Mouse (Mus musculus) CD8-positive naive resting alpha-beta T cell, adult 2 months (primary cell): Measurements from ENCODE around the gene Ldlrad2.
A peak's percentile ranks its signal among the peaks of the same experiment; 100 is the strongest.
"Not testable (repeated sequence)": the region's sequence is repeated elsewhere in the genome, so short reads cannot be mapped to it uniquely, and the experiment has no call there.

Source experiments
- DNase-seq, 2 experiments: peaks; one replicate each; pipeline ENCODE4 v3.0.0; 2022; ENCODE audit warnings: low read depth in 2 of 2, low spot score in 2 of 2

Gene Ldlrad2

DNA sequence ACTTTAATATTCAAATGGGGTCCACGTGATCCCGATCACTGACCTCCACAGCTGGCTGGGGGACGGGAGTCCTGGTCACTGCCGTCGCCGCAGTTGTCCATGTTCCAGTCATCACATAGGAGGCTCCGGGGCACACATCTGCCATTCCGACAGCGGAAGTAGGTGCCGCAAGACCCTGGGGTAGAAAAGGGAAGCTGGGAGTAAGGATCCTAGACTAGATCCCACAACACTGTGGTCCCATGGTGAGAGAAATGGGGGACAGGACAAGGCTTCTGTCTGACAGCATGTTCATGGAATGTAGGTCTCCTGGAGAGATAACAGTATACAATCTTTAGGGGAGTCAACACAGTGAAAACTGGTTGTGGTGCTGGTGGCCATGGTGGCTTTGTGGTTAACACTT, at the start of gene Ldlrad2:
Gene Ldlrad2, minus strand, starts transcription at position 101 of the 400 bp plus-strand sequence.
- DNase-seq = no peak

DNA sequence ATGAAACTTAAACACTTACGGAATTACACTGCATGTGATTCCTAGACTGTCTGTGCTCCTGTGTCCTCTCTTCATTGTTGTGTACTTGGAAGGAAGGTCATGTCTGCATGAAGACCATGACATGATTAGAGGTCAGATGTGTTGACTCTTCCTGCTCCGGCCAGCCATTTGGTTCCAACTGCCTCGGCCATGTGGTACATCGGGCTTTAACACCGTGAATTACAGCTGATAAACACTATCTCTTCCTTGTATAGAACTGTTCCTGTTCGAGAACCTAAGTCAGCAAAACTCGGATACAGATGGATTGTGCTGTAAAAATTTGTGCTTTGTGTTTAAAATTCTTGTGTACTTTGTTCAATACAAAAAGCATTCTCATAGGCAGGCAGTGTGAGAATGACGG, 48.5 kb upstream of the Ldlrad2 start:
- DNase-seq = no peak

DNA sequence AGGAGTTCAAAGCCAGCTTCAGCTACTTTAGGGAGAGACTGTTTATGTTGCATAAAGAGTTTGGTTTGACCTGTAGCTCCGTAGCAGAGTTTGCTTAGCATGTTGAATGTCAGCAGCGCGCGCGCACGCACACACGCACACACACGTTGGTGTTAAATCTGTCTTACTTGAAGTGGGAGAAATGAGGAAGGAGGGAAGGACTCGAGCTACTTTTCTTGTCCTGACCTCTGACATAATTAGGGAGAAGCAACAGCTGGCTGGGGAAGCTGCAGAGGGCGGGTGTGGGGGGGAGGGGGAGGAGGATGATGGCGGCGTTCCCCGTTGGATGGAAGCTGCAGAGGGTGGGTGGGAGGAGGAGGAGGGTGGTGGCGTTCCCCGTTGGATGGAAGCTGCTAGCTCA, 35.9 kb upstream of the Ldlrad2 start:
- no peak for DNase-seq

DNA sequence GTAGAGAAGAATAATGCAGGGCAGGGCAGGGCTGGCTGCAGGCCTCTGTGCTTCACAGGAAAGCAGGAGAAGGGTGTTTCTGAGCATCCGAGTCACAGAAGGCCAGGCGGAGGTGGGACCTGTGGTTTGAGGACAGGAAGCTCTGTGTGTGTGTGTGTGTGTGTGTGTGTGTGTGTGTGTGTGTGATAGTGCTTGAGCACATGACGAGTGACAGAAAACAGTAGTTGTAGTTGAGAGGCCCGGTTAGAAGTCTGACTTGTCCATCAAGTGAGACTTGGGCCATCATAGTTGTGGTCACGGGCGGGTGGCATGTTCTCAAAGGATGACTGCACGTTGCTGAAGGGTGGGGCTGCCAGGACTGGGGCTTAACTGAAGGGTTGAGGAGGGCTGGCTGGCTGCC, 35.3 kb upstream of the Ldlrad2 start:
- DNase-seq = peak; percentile 44 to 54

DNA sequence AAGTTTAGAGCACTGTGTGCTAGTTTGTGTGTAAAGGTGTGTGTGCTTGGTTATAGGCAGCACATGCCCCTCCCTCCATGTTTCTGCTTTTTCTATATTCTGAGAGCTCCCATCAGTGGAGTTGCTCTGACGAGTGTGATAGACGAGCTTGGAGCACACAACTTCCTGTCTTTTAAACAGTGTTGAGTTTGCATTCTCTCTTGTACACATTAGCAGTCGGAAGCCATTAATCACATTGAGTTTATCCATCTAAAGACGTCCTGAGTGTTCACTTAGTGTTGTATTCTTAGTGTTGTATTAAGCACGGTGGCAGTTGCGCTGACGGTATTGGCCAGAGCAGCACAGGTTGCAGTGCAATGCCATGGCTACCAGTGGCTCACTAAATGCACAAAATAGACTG, 34.9 kb upstream of the Ldlrad2 start:
- DNase-seq = no peak

DNA sequence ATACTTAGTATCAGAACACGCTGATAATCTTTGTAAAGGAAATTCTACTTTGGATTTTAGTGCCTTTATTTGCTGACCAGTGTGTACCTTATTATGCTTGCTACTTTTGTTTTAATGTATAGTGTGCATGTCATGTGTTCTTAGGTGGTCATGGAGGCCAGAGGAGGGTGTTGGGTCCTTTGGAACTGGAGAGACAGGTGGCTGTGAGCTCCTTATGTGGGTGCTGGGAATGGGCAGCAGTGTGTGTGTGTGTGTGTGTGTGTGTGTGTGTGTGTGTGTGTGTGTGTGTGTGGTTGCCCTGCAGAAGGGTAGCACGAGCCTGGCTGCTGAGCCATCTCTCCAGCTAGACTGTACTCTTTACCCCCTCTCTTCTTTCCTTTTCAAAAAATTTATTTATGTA, 32.7 kb upstream of the Ldlrad2 start:
- DNase-seq = no peak

DNA sequence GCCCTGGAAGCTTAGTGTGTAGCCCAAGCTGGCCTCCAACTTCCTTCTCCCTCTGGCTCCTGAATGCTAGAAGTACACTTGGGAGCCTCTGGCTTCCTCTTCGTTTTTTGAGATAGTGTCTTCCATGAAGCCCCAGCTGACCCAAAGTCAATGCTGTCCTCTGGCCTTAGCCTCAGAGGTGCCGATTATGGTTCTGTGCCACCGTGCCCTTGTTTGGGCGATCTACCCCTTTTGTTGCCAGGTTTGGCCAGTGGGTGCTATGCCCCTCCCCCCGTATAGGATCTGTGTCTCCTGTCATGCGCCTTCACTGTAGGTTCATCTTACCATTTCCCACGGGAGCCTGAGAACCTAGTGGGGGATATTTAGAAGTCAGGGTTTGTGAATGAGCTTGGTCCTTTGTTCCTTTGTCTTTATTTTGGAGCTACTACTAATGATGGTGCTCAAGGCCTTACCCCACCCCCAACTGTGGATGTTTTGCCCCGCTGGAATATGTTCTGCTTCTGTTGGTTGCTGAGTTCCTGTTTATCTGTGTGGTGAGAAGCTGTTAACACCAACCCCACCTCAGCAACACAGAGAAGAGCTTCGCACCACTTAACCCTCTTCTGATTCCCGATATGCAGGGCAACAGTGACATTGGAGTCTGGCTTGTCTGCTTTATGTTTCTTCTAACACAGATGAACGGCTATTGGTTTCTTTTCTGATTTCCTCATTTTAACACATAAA, 29.2 kb upstream of the Ldlrad2 start:
- DNase-seq = peak in 1 of 2 experiments; percentile 19

DNA sequence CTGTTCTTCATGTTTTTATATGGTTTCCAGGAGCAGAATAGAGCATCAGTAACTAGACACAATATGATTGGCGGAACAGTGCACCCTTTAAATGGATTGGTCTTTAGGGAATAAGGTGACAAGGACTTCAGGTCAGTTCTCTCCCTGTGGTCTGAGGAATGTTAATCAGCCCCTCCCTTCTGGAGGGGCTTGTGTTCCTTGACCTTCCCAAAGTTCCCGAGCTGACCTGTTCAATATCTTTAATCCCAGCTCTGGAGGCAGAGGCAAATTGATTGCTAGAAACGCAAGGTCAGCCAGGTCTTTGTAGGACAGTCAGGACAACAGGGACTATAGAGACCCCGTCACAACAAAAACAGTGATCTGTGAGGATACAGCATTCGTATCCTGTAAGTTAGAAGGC, 24.2 kb upstream of the Ldlrad2 start:
- DNase-seq = no peak

DNA sequence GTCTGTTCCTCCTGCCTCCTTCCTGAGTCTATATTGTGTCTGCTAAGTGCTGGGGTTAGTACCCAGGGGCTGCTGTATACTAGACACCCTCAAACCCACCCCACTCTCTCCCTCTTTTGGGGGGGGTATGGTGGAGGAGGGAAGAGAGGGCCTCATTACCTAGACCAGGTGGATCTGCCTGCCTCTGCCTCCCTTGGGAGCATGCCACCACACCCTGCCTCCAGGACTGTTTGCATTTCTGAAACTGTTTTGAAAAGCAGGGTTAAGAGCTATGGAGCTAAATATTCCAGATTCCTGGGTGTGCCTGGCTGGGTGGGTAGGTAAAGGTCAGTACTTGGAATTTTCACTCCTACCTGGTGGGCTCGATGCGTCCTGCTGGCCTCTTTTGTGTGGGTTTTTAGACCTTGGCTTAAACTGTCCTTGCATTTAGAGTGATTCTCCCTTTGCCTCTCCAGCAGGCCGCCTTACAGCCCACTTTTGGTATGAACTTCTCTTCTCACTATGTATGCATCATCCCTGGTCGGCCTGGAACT, 22.8 kb upstream of the Ldlrad2 start:
- DNase-seq = no peak

DNA sequence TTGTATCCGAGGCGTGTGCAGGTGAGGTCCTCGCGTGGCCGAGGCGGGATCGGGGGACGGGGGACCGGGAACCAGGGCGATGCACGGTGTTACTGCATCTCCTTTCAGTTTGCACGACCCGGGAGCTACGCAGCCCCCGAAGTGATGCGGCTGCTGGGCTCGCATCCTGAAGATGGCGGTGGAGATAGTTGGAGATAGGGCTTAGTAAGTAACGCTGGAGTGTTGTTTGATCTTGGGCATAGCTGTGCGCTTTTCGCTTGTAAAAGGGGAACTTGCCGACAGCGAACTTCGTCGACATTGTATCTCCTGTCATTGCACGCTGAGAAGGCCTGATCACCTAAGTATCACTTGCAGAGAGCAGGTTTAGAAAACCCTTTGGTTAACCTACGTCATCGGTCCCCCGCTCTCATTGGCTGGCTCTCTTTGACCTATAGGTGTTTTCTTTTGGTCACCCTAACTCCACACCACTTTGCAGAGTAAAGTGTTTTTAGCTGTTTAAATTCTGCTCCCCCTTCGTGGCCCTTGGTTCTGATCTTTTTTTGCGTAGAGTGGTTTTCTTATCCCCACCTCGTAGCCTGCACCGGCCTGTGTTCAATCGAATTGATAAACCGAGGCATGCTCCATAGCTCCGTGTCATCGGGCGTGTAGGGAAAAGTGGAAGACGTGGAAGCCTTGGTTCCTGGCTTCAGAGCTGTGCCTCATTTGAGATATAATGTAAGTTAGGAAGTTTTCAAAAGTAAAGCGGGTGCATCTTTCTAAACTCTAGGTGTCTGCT, 20.3 kb upstream of the Ldlrad2 start:
- no peak for DNase-seq

DNA sequence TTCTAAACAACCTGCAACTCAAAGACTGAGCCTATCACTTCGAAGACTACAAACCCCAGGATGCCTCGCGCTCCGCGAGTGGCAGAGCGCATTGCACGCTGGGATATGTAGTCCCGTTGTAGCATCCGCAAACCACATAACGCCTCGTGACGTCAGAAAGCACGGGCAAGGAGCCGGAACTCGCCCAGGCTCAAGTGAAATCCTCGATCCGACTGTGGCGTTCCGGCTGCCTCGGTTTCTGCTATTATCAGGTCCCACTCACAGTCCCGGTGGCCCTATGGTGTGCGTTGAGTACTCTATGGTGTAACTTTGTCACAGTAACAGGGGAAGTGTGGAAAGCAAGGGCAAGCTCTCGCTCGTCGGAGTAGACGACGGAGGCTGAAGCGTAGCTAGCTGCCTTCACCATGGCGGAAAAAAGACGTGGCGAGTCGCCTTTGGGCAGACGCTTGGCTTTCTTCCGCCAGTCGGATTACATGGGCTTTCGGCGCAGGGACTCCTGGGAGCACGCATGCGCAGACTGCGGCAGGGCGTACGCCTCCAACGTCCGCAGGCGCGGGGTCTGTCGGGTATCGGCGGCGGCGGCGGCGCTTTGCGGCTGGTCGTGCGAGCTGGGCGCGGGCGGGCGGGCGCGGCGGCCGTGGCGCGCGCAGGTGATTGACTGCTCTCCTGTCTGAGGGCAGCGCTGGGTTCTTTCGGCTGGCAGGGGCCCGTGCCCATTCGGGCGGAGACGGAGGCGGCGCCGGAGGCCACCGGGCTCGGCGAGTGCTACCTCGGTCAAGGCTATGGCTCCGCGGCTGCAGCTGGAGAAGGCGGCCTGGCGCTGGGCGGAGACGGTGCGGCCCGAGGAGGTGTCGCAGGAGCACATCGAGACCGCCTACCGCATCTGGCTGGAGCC, 19.5 kb upstream of the Ldlrad2 start, which contains the start of gene Usp48:
Gene Usp48, plus strand, starts transcription at position 155 of the 895 bp plus-strand sequence.
- DNase-seq = peak; percentile 96 to 97

DNA sequence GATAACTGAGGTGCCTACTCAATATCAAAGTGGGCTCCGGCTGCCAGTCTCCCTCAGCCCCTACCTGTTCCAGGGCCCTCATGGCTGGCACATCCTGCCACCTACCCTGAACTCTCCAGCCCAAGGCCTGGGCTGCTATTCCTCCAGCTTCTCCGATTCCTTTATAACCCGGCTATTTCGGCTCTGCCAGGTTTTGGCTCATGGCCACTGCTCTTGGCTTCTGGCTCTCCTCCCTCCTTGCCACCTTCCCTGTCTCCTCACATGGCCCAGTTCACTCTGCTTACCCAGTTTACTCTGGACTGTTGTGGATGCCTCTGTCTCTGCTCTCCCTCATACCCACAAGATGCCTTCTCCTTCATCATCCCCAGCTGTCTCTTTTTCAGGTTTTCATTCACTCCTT, 16.6 kb upstream of the Ldlrad2 start:
- DNase-seq = no peak

DNA sequence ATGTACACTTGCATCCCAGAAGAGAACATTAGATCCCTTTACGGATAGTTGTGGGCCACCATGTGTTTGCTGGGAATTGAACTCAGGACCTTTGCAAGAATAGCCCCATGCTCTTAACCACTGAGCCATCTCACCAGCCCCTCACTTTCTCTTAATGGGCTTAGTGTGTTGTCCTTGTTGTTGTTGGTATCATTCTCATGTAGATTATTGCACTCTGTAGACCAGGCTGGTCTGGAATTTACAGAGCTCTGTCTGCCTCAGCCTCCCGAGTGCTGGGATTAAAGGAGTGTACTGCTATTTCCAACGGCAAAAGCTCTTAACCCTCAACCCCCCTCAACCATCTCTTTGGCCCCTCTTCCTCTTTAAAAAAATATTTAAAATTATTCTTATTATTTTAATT, 15.2 kb upstream of the Ldlrad2 start:
- no peak for DNase-seq

DNA sequence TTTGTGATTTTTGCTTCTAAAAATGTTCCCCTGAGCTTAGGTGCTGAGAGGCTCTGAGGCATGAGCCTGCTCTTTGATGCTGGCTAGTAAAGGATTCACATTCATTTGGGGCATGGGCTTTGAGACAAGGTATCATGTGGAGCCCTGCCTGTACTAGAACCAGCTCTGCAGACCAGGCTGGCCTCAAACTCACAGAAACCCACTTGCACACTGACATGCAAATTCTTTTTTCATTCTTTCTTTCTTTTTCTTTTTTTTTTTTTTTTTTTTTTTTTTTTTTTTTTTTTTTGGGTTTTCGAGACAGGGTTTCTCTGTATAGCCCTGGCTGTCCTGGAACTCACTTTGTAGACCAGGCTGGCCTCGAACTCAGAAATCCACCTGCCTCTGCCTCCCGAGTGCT, 14.7 kb upstream of the Ldlrad2 start:
- DNase-seq = not testable (repeated sequence)

DNA sequence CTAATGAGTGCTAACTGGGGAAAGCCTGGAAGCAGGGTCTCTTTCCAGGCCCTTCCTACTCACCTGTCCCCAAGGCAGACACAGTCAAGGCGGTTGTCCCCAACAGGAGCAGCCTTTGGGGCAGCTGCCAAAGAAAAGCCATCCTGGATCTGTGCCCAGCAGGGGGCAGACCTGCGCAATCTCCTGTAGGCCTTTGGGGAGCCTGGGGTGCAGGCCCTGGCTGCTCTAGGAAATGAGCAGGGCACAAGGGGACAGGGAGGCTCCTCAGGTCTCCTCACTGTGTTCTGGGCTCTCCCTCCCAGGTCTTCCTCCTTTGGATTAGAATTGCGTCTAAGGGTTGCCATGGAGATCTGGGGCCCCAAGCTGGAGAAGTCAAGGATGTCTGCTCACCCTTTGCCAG, 7.4 kb upstream of the Ldlrad2 start:
- DNase-seq = peak; percentile 37 to 56

DNA sequence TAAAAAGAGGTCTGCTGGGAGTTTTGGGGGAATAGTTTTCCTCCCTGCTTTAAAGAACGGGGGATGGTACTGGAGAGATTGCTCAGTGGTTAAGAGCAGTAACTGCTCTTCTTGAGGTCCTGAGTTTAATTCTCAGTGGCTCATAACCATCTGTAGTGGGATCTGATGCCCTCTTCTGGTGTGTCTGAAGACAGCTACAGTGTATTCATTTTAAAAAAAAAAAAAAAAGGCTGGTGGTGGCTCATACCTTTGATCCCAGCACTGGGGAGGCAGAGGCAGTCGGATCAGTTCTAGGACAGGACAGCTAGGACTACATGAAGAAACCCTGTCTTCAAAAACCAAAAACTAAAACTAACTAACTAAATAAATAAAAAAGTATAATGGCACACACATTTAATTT, 5.9 kb upstream of the Ldlrad2 start:
- no peak for DNase-seq

DNA sequence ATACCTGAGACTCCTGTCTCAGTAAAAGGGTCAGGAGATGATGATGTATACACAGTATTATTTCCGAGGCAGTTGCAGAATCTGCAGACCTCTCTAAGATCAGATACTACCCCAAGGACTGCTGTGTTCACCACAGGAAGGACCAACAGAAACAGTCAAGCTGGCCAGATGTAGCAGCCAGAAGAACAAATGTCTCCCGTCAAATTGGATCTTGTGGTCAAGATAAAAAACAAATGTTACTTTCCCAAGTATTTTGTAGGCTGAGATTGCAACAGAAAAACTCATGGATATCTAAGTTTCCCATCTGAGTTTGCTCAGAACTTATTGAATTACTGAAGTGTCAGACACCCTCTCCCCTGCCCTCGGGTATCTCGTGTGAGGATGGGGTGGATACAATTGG, 5.4 kb upstream of the Ldlrad2 start:
- DNase-seq = no peak

DNA sequence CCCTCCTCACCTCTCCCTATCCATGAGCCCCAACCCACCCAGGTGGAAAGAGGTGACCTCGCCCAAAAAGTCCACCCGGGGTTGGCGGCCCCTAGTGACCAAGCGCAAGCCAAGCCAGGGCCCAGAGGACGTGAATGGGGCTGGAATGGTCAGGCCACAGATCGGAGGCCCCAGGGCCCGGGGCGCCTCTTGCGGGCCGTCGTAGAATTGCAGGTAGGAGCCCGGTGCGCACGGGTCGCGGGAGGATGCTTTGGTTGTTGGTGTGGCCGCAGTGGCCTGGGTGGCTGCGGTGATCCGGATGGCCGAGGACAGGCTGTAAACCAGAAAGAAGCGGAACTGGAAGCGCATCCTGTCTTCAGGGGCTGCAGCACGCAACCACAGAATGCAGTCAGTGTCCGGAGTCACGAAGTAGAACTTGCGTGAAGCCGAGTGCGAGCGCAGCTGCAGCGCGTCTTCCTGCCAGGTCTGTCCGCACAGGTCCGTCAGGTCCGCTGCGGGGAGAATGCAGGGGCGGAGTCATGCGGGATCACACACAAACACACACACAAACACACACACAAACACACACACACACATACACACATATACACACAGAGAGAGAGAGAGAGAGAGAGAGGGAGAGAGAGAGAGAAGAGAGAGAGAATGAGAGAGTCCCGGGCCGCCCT, 3.9 kb upstream of the Ldlrad2 start:
- DNase-seq = peak; percentile 9 to 11

DNA sequence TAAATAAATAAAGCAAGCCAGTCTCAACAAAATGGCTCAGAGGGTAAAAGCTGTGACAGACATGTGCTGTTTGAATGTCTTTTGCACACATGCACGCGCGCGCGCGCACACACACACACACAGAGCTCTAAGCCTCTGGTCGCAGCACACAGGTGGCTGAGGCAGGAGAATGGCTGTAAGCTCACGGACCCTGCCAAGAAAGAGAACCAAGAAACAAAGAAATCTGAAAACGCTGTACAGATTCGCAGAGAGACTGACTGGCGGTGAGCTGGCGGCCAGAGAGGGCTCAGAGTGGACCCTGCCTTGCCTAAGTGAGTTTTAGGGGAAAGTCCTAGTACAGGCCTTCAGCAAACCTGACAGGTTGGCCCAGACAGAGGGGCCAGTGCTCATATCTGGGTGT, 3.1 kb upstream of the Ldlrad2 start:
- no peak for DNase-seq

DNA sequence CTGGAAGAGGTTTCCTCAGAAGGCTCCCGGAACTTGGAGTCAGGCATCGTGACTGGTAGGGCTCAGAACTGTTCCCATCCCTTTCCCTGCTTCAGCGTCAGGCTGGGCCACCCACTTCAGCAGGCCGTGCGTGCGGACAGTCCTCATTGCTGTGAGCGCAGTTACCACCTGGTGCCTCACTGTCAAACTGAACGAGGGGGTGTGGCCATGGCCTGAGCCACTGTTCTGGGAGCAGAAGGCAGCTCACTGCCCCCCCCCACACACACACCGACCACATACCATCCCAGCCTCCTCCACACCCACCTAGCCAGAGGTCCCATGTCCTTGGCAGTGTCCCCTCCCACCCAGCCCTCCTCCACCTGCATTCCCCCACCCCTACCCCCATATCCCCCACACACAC, 4.5 kb downstream of the Ldlrad2 start:
- no peak for DNase-seq

DNA sequence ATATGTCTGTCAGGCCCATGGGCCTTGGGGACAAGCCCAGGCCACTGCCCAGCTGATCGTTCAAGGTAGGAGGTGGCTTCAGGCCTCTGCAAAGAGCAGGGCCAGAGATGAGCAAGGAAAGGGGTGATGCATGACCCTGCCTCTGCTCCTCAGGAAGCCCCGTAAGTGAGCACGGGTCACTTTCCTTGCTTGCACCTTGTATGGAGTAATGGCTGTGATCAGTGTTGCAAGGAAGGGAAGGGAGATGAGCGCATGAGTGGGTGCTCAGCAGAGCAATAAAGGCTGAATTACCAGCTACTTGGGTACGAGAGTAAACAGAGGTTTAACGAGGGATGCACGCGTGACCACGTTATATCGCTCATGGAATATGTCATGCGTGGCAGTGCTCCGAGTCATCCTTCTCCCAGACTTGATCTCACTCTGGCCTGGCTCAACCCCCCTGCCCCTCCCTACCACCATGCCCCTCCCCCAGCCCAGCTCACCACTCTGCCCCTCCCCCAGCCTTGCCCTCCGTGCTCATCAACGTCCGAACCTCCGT, 17.6 kb downstream of the Ldlrad2 start:
- DNase-seq = no peak
